Mouse (Mus musculus) C2C12 (cell line): ENCODE measurements around the gene Hoxb5.

Experiments used
- CEBPB ChIP-seq: IDR thresholded peaks from one replicate; pipeline ENCODE4 v1.6.1; 2011; ENCODE audit warnings: low read depth, mild to moderate bottlenecking, control low read depth, moderate library complexity
- CTCF ChIP-seq: IDR thresholded peaks from one replicate; pipeline ENCODE4 v1.5.1; 2011; ENCODE audit not compliant: control insufficient read depth, insufficient read depth, insufficient read length
- FOSL1 ChIP-seq: IDR thresholded peaks from one replicate; pipeline ENCODE4 v1.8.0; 2011; ENCODE audit warnings: mild to moderate bottlenecking, low read length; ENCODE audit not compliant: poor library complexity, insufficient read depth, severe bottlenecking
- MAX ChIP-seq: IDR thresholded peaks from one replicate; pipeline ENCODE4 v1.6.1; 2011; ENCODE audit warnings: mild to moderate bottlenecking, control low read depth
- USF1 ChIP-seq: IDR thresholded peaks from one replicate; pipeline ENCODE4 v1.6.1; 2011; ENCODE audit warnings: low read depth, mild to moderate bottlenecking, control low read depth, moderate library complexity

DNA sequence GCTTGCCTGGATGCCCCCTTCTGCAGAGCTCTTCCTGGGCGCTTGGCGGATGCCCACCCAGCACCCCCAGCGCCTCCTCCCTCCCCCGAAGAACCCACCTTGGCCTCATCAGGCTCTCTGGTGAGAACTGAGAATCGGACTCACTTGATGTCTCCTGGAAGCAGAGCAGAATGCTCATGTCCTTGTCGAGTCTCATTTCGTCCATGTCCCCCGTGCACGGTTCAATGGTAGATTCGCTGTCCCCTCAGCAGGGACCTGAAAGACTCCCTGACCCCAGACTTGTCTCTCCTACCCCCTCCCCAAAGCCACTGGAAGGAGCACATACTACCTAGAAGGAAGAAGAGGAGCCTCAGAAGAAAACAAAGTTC is 2.1 kb upstream of the Hoxb5 start:
- TF ChIP-seq CTCF: no peak
- TF ChIP-seq CEBPB: no peak
- TF ChIP-seq USF1: no peak
- no peak for TF ChIP-seq MAX
- TF ChIP-seq FOSL1: no peak
